Mouse (Mus musculus): ENCODE results near the gene AL607142.1.
A peak's percentile ranks its signal among the peaks of the same experiment; 100 is the strongest.

AL607142.1 gene

GRCm38 (mm10) chr4:120054145-120054544 is 10.7 kb upstream of the AL607142.1 start:
- no peak for ATAC-seq (ENCODE audit: insufficient number of reproducible peaks, low FRiP score, low TSS enrichment)

GRCm38 (mm10) chr4:120056451-120056850 is 8.3 kb upstream of the AL607142.1 start:
- no peak for ATAC-seq (ENCODE audit: insufficient number of reproducible peaks, low FRiP score, low TSS enrichment)

- ATAC-seq (ENCODE audit: insufficient number of reproducible peaks, low FRiP score, low TSS enrichment) = no peak
Observed at GRCm38 (mm10) chr4:120057529-120057928, 7.3 kb upstream of the AL607142.1 start.

GRCm38 (mm10) chr4:120058157-120058556 is 6.6 kb upstream of the AL607142.1 start:
- ATAC-seq (ENCODE audit: insufficient number of reproducible peaks, low FRiP score, low TSS enrichment) = no peak

- no peak for ATAC-seq (ENCODE audit: insufficient number of reproducible peaks, low FRiP score, low TSS enrichment)
Observed at GRCm38 (mm10) chr4:120058794-120059193, 6.0 kb upstream of the AL607142.1 start.

- no peak for ATAC-seq (ENCODE audit: insufficient number of reproducible peaks, low FRiP score, low TSS enrichment)
Observed at GRCm38 (mm10) chr4:120061727-120062126, 3.1 kb upstream of the AL607142.1 start.

GRCm38 (mm10) chr4:120062198-120062597 is 2.6 kb upstream of the AL607142.1 start:
- no peak for ATAC-seq (ENCODE audit: insufficient number of reproducible peaks, low FRiP score, low TSS enrichment)

- no peak for ATAC-seq (ENCODE audit: insufficient number of reproducible peaks, low FRiP score, low TSS enrichment)
Observed at GRCm38 (mm10) chr4:120062754-120063153, 2.0 kb upstream of the AL607142.1 start.

- no peak for ATAC-seq (ENCODE audit: insufficient number of reproducible peaks, low FRiP score, low TSS enrichment)
Observed at GRCm38 (mm10) chr4:120063353-120064124, 1.3 kb upstream of the AL607142.1 start.

- ATAC-seq (ENCODE audit: insufficient number of reproducible peaks, low FRiP score, low TSS enrichment) = no peak
Observed at GRCm38 (mm10) chr4:120066841-120067591, 2.2 kb downstream of the AL607142.1 start.

- ATAC-seq (ENCODE audit: insufficient number of reproducible peaks, low FRiP score, low TSS enrichment) = no peak
Observed at GRCm38 (mm10) chr4:120067592-120068235, 2.9 kb downstream of the AL607142.1 start.

GRCm38 (mm10) chr4:120068883-120069581 is 4.2 kb downstream of the AL607142.1 start:
- ATAC-seq (ENCODE audit: insufficient number of reproducible peaks, low FRiP score, low TSS enrichment) = no peak

GRCm38 (mm10) chr4:120069582-120069980 is 4.8 kb downstream of the AL607142.1 start:
- no peak for ATAC-seq (ENCODE audit: insufficient number of reproducible peaks, low FRiP score, low TSS enrichment)

GRCm38 (mm10) chr4:120071411-120071810 is 6.6 kb downstream of the AL607142.1 start:
- no peak for ATAC-seq (ENCODE audit: insufficient number of reproducible peaks, low FRiP score, low TSS enrichment)

- ATAC-seq (ENCODE audit: insufficient number of reproducible peaks, low FRiP score, low TSS enrichment) = no peak
Observed at GRCm38 (mm10) chr4:120071842-120072507, 7.2 kb downstream of the AL607142.1 start.

GRCm38 (mm10) chr4:120074061-120074460 is 9.3 kb downstream of the AL607142.1 start:
- 0 out of 2 replicates have a peak, but pooled peaks have one; percentile 53 for ATAC-seq (ENCODE audit: insufficient number of reproducible peaks, low FRiP score, low TSS enrichment)

- ATAC-seq (ENCODE audit: insufficient number of reproducible peaks, low FRiP score, low TSS enrichment) = no peak
Observed at GRCm38 (mm10) chr4:120077322-120077721, 12.5 kb downstream of the AL607142.1 start.

GRCm38 (mm10) chr4:120082527-120082926 is 17.7 kb downstream of the AL607142.1 start:
- no peak for ATAC-seq (ENCODE audit: insufficient number of reproducible peaks, low FRiP score, low TSS enrichment)

GRCm38 (mm10) chr4:120083700-120084099 is 18.9 kb downstream of the AL607142.1 start:
- ATAC-seq (ENCODE audit: insufficient number of reproducible peaks, low FRiP score, low TSS enrichment) = no peak

- peak; percentile 3; the same call in 1 of the 2 replicates for ATAC-seq (ENCODE audit: insufficient number of reproducible peaks, low FRiP score, low TSS enrichment)
Observed at GRCm38 (mm10) chr4:120089536-120089935, 24.7 kb downstream of the AL607142.1 start.

All from cerebellum, adult (tissue).